Mouse (Mus musculus): ENCODE measurements around the gene Inpp1. TPM values are rescaled to one million over a fixed set of nuclear protein-coding genes. Genes with fewer than 3 reads are reported as not detected.

The Inpp1 gene
- polyA plus RNA-seq, 1 experiment from 2014 or later = 35.2 TPM

Other genes starting within 250 kb of the Inpp1 start
- 8.5 and 8.6 TPM in 2 replicates for gene Nemp2, start 187.0 kb downstream of the Inpp1 start, polyA plus RNA-seq (2014; fragmentation: Nextera tagmentation; extraction: Ambion mirVana)
- 13.6 and 17.1 TPM in 2 replicates for gene Mfsd6, start 90.2 kb downstream of the Inpp1 start, polyA plus RNA-seq (2014; fragmentation: Nextera tagmentation; extraction: Ambion mirVana)
- gene Hibch, start 27.2 kb upstream of the Inpp1 start, polyA plus RNA-seq (2014; fragmentation: Nextera tagmentation; extraction: Ambion mirVana) = 31.5 and 33.0 TPM in 2 replicates
- 3.1 and 3.8 TPM in 2 replicates for gene 1700019D03Rik, start 202.5 kb upstream of the Inpp1 start, polyA plus RNA-seq (2014; fragmentation: Nextera tagmentation; extraction: Ambion mirVana)
- 0.32 and 0.40 TPM in 2 replicates for gene Mstn, start 244.0 kb upstream of the Inpp1 start, polyA plus RNA-seq (2014; fragmentation: Nextera tagmentation; extraction: Ambion mirVana)